Mouse (Mus musculus): ENCODE data around the gene Aspdh. TPM values are rescaled to one million over a fixed set of nuclear protein-coding genes. Genes with fewer than 3 reads are reported as not detected.

Aspdh gene
- polyA plus RNA-seq, 1 experiment, result 1.2 TPM

- Histone ChIP-seq H3K4me1 (ENCODE audit: control insufficient read depth, insufficient read depth, low read length) (peaks cover 13% of the 10 kb centered on the region), H3K27ac (ENCODE audit: control insufficient read depth, insufficient read depth, low read depth, low read length) (no peak overlapping the region), H3K4me3 (ENCODE audit: control insufficient read depth, low read depth, low read length) (no peak overlapping the region), H3K36me3 (ENCODE audit: control insufficient read depth, insufficient read depth, low read length) (no peaks in the 10 kb centered on the region), H3K27me3 (ENCODE audit: control insufficient read depth, insufficient read depth, low read length) (no peaks in the 10 kb centered on the region)
- TF ChIP-seq CTCF (IDR thresholded peaks at IDR 0.05; ENCODE audit: control insufficient read depth, insufficient read depth, insufficient replicate concordance, low read depth, low read length) (peak; percentile 59; the same call in 1 of the 2 replicates), POLR2A (IDR thresholded peaks at IDR 0.05; ENCODE audit: control insufficient read depth, low read depth, low read length) (no peak)
These were observed 36.4 kb downstream of the Aspdh start for GRCm38 (mm10) chr7:44501563-44502115.

- H3K4me3 ChIP-seq (ENCODE audit: control insufficient read depth, low read depth, low read length), result no peak overlapping the region
- TF ChIP-seq POLR2A (IDR thresholded peaks at IDR 0.05; ENCODE audit: control insufficient read depth, low read depth, low read length), result no peak
- no peak for TF ChIP-seq CTCF (IDR thresholded peaks at IDR 0.05; ENCODE audit: control insufficient read depth, insufficient read depth, insufficient replicate concordance, low read depth, low read length)
- H3K4me1 ChIP-seq (ENCODE audit: control insufficient read depth, insufficient read depth, low read length), result no peaks in the 10 kb centered on the region
- no peak overlapping the region for H3K27ac ChIP-seq (ENCODE audit: control insufficient read depth, insufficient read depth, low read depth, low read length)
- H3K27me3 ChIP-seq (ENCODE audit: control insufficient read depth, insufficient read depth, low read length), result no peaks in the 10 kb centered on the region
- no peaks in the 10 kb centered on the region for H3K36me3 ChIP-seq (ENCODE audit: control insufficient read depth, insufficient read depth, low read length)
These were observed 42.3 kb downstream of the Aspdh start for GRCm38 (mm10) chr7:44507491-44507890.

Other genes with a start within 250 kb of the Aspdh start
- 3.4 and 4.0 TPM in 2 replicates for gene Klk1b5, start 249.4 kb upstream of the Aspdh start, polyA plus RNA-seq (2012; rRNA removed)
- gene Klk1, start 240.0 kb upstream of the Aspdh start, polyA plus RNA-seq (2012; rRNA removed), result 12.6 and 17.1 TPM in 2 replicates
- gene Gm36864, start 229.2 kb upstream of the Aspdh start, polyA plus RNA-seq (2012; rRNA removed), result 89.1 and 101 TPM in 2 replicates
- 1,462 and 1,528 TPM in 2 replicates for gene 1700028J19Rik, start 218.7 kb upstream of the Aspdh start, polyA plus RNA-seq (2012; rRNA removed)
- gene 2410002F23Rik, start 218.7 kb upstream of the Aspdh start, polyA plus RNA-seq (2012; rRNA removed), result 53.2 and 55.4 TPM in 2 replicates
- gene Acp4, start 208.0 kb upstream of the Aspdh start, polyA plus RNA-seq (2012; rRNA removed), result 29.1 and 29.8 TPM in 2 replicates
- 3,148 and 3,520 TPM in 2 replicates for gene Gm15517, start 203.9 kb upstream of the Aspdh start, polyA plus RNA-seq (2012; rRNA removed)
- gene Clec11a, start 158.5 kb upstream of the Aspdh start, polyA plus RNA-seq (2012; rRNA removed), result 1.7 and 3.1 TPM in 2 replicates
- 4.0 and 5.5 TPM in 2 replicates for gene Shank1, start 155.1 kb upstream of the Aspdh start, polyA plus RNA-seq (2012; rRNA removed)
- 2.0 TPM in 2 replicates for gene Syt3, start 81.3 kb upstream of the Aspdh start, polyA plus RNA-seq (2012; rRNA removed)
- 112 and 131 TPM in 2 replicates for gene 1700008O03Rik, start 79.6 kb upstream of the Aspdh start, polyA plus RNA-seq (2012; rRNA removed)
- gene Lrrc4b, start 36.4 kb upstream of the Aspdh start, polyA plus RNA-seq (2012; rRNA removed), result 0.46 and 0.55 TPM in 2 replicates
- 118 and 120 TPM in 2 replicates for gene Josd2, start 2.6 kb downstream of the Aspdh start, polyA plus RNA-seq (2012; rRNA removed)
- gene Emc10, start 31.1 kb downstream of the Aspdh start, polyA plus RNA-seq (2012; rRNA removed), result 122 and 127 TPM in 2 replicates
- 1,517 and 1,849 TPM in 2 replicates for gene Fam71e1, start 31.2 kb downstream of the Aspdh start, polyA plus RNA-seq (2012; rRNA removed)
- gene Mybpc2, start 59.3 kb downstream of the Aspdh start, polyA plus RNA-seq (2012; rRNA removed), result 0.04 TPM in 1 of 2 replicates, not detected in the other
- gene Spib, start 66.7 kb downstream of the Aspdh start, polyA plus RNA-seq (2012; rRNA removed), result 0.15 and 0.16 TPM in 2 replicates
- gene Pold1, start 83.5 kb downstream of the Aspdh start, polyA plus RNA-seq (2012; rRNA removed), result 18.1 and 20.3 TPM in 2 replicates
- 72.1 and 77.1 TPM in 2 replicates for gene Nr1h2, start 88.6 kb downstream of the Aspdh start, polyA plus RNA-seq (2012; rRNA removed)
- gene Napsa, start 107.0 kb downstream of the Aspdh start, polyA plus RNA-seq (2012; rRNA removed), result 0.67 and 2.4 TPM in 2 replicates
- gene Kcnc3, start 125.3 kb downstream of the Aspdh start, polyA plus RNA-seq (2012; rRNA removed), result 0.70 and 3.2 TPM in 2 replicates
- 1.2 and 2.6 TPM in 2 replicates for gene Myh14, start 205.5 kb downstream of the Aspdh start, polyA plus RNA-seq (2012; rRNA removed)
- gene Izumo2, start 243.4 kb downstream of the Aspdh start, polyA plus RNA-seq (2012; rRNA removed), result 171 and 196 TPM in 2 replicates

Data from testis, adult 2 months (tissue).